Mouse (Mus musculus) liver, postnatal 0 days (tissue): ENCODE measurements around the gene Gls2.

Experiments
- CTCF ChIP-seq: sonication (generic); IDR thresholded peaks from 2 replicates; pipeline ENCODE4 v1.5.1; 2016; ENCODE audit warnings: antibody characterized with exemption, low read depth
- EP300 ChIP-seq: IDR thresholded peaks from 2 replicates; pipeline ENCODE4 v1.6.1; 2016; ENCODE audit warnings: antibody characterized with exemption, low read depth, mild to moderate bottlenecking

DNA sequence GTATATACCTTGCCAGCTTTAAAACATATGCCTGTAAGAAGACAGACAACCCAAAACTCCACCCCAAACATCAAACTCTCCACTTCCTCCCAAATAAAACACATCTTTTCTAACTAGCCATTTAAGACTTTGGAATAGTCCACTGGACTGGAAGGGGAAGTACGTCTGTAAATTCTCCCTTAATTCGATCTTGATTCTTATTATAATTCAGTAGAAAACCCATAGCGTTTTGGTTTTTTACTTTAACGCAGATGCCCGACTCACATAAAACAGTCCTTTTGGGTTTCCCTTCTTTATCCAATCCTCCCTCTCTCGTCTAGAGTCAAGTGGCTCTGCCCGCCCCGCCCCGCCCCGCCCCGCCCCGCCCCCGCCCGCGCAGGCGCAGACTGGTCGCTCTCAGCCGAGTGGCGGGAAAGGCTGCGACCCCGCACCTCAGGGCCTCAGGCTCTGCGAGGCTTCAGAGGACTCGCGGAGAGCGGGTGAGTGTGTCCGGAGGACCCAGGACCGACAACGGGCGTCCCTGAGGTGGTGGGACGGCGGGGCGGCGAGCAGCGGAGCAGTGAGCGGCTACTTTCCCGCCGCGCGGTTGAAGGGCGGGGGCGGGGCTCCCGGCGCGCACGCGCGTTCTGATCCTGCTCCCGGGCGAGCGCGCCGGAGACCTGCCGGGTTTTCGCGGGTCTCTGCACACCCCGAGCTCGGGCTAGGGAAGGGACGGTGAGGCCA, 37.6 kb downstream of the Gls2 start, which contains the start of gene Timeless:
- TF ChIP-seq EP300 (no peak; the same call in none of the 2 replicates), CTCF (no peak)
